Mouse (Mus musculus): Measurements from ENCODE around the gene Rin2.

DNA sequence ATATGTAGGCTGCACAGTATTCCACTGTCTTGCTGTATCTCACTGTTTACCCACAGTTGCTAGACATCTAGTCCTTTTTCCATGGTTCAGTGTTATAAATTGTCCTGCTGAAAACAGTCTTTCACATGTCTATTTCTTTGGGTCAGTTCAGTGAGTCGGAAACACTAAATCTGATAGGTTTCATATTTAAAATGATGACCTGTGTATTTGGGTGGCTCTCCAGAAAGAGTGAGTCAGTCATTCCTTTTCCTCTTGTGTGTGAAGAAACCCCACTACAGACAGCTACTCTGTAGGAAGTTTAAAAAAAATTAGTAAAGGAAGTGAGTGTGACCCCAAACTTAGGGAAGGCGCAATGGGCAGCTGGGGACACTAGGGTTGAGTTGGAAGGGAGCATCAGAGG lies 133.2 kb downstream of the Rin2 start:
- TF ChIP-seq CTCF (IDR thresholded peaks at IDR 0.05; ENCODE audit: control insufficient read depth, insufficient read depth, insufficient read length) (no peak), USF1 (IDR thresholded peaks at IDR 0.05; ENCODE audit: low read depth) (no peak)
